Mouse (Mus musculus): ENCODE results near the gene Fam214a. TPM values are rescaled to one million over a fixed set of nuclear protein-coding genes. Genes with fewer than 3 reads are reported as not detected.

Fam214a gene
- total and polyA plus RNA-seq, 2 experiments, result 14.5 to 116 TPM

DNA sequence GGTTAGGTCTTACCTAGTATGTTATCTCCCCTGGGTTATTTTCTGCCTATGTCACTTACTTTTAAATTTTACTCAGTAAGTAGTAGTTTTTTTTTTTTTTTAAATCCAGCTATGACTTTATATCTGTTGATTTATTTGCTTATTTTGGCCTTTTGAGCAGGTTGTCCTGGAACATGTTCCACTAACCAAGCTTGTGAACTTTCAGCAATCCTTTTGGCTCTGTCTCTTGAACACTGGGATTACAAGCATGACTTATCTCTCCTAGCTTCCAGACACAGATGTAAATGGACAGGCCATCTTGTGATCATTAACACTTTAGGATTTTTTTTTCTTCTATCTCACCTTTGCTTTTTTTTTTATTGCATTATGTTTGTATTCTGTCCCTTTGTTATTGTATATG lies 94.4 kb downstream of the Fam214a start:
- H3K27ac ChIP-seq (replicated peaks; ENCODE audit: insufficient read depth, low read depth, low read length), result no peak overlapping the region
- no peak for TF ChIP-seq CTCF (IDR thresholded peaks at IDR 0.05; ENCODE audit: low read depth, low read length)
- no peak for TF ChIP-seq POLR2A (IDR thresholded peaks at IDR 0.05; ENCODE audit: extremely low read depth, insufficient read depth, low read length)
- H3K79me2 ChIP-seq (ENCODE audit: control insufficient read depth, insufficient read depth, low read length), result peaks cover 18% of the 10 kb centered on the region
- H3K4me3 ChIP-seq (ENCODE audit: insufficient read depth, low read depth, low read length), result no peak overlapping the region
- DNase-seq (ENCODE audit: extremely low read depth, low read depth, low spot score), result peak; percentile 90
- H3K9ac ChIP-seq (ENCODE audit: low read depth, low read length), result no peak overlapping the region
- peaks cover 6% of the 10 kb centered on the region for H3K36me3 ChIP-seq (ENCODE audit: control insufficient read depth, insufficient read depth, low read length)
- peaks cover 20% of the 10 kb centered on the region for H3K4me1 ChIP-seq (ENCODE audit: control insufficient read depth, insufficient read depth, low read length)
- no peaks in the 10 kb centered on the region for H3K27me3 ChIP-seq (ENCODE audit: control insufficient read depth, insufficient read depth, low read length)

- no peak for DNase-seq (ENCODE audit: extremely low read depth, low read depth, low spot score)
- Histone ChIP-seq H3K27ac (replicated peaks; ENCODE audit: insufficient read depth, low read depth, low read length) (no peak overlapping the region), H3K36me3 (ENCODE audit: control insufficient read depth, insufficient read depth, low read length) (peaks cover 6% of the 10 kb centered on the region), H3K4me1 (ENCODE audit: control insufficient read depth, insufficient read depth, low read length) (peaks cover 12% of the 10 kb centered on the region), H3K9ac (ENCODE audit: low read depth, low read length) (no peak overlapping the region), H3K4me3 (ENCODE audit: insufficient read depth, low read depth, low read length) (no peak overlapping the region), H3K27me3 (ENCODE audit: control insufficient read depth, insufficient read depth, low read length) (no peaks in the 10 kb centered on the region), H3K79me2 (ENCODE audit: control insufficient read depth, insufficient read depth, low read length) (peaks cover 16% of the 10 kb centered on the region)
- 53% methylated on average over 3 of the region's 3 CpGs for WGBS
- TF ChIP-seq POLR2A (IDR thresholded peaks at IDR 0.05; ENCODE audit: extremely low read depth, insufficient read depth, low read length) (no peak), CTCF (IDR thresholded peaks at IDR 0.05; ENCODE audit: low read depth, low read length) (no peak)
Observed at GRCm38 (mm10) chr9:75049100-75049499, 96.4 kb downstream of the Fam214a start.

- WGBS, result 12% methylated on average over 3 of the region's 3 CpGs
- no peak overlapping the region for H3K27ac ChIP-seq (replicated peaks; ENCODE audit: insufficient read depth, low read depth, low read length)
- H3K4me1 ChIP-seq (ENCODE audit: control insufficient read depth, insufficient read depth, low read length), result peaks cover 12% of the 10 kb centered on the region
- H3K9ac ChIP-seq (ENCODE audit: low read depth, low read length), result no peak overlapping the region; the same call in 1 of the 2 replicates
- TF ChIP-seq POLR2A (IDR thresholded peaks at IDR 0.05; ENCODE audit: extremely low read depth, insufficient read depth, low read length) (no peak), CTCF (IDR thresholded peaks at IDR 0.05; ENCODE audit: low read depth, low read length) (peak; percentile 74)
- DNase-seq (ENCODE audit: extremely low read depth, low read depth, low spot score), result peak; percentile 62
- peaks cover 16% of the 10 kb centered on the region for H3K79me2 ChIP-seq (ENCODE audit: control insufficient read depth, insufficient read depth, low read length)
- H3K27me3 ChIP-seq (ENCODE audit: control insufficient read depth, insufficient read depth, low read length), result no peaks in the 10 kb centered on the region
- peaks cover 6% of the 10 kb centered on the region for H3K36me3 ChIP-seq (ENCODE audit: control insufficient read depth, insufficient read depth, low read length)
- no peak overlapping the region for H3K4me3 ChIP-seq (ENCODE audit: insufficient read depth, low read depth, low read length)
Observed at GRCm38 (mm10) chr9:75050003-75050402, 97.3 kb downstream of the Fam214a start.

DNA sequence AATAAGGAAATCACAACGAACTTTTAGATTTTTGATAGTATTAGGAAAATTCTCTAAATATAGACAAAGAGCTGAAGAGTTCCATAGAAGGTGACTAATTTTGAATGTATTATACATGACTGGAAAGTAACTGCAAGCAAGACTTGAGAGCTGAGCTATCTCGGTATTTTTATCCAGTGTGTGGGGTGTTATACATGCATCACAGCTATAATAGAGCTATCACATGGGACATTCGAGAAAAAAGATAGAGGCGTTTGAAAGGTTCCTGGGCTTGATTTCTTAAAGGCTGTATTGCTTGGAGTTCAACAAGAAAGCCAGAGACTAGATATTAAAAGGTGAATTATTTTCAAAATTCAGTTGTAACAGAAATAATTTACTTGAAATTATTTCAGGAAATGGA lies 99.2 kb downstream of the Fam214a start:
- Histone ChIP-seq H3K9ac (ENCODE audit: low read depth, low read length) (no peak overlapping the region), H3K4me3 (ENCODE audit: insufficient read depth, low read depth, low read length) (no peak overlapping the region), H3K27ac (replicated peaks; ENCODE audit: insufficient read depth, low read depth, low read length) (no peak overlapping the region), H3K4me1 (ENCODE audit: control insufficient read depth, insufficient read depth, low read length) (peaks cover 11% of the 10 kb centered on the region; the same call in 1 of the 2 replicates), H3K79me2 (ENCODE audit: control insufficient read depth, insufficient read depth, low read length) (peaks cover 12% of the 10 kb centered on the region), H3K36me3 (ENCODE audit: control insufficient read depth, insufficient read depth, low read length) (peaks cover 13% of the 10 kb centered on the region), H3K27me3 (ENCODE audit: control insufficient read depth, insufficient read depth, low read length) (no peaks in the 10 kb centered on the region)
- TF ChIP-seq POLR2A (IDR thresholded peaks at IDR 0.05; ENCODE audit: extremely low read depth, insufficient read depth, low read length) (no peak), CTCF (IDR thresholded peaks at IDR 0.05; ENCODE audit: low read depth, low read length) (no peak)
- no peak for DNase-seq (ENCODE audit: extremely low read depth, low read depth, low spot score)
- WGBS, result 79% methylated on average over 4 of the region's 4 CpGs

- TF ChIP-seq POLR2A (IDR thresholded peaks at IDR 0.05; ENCODE audit: extremely low read depth, insufficient read depth, low read length) (no peak), CTCF (IDR thresholded peaks at IDR 0.05; ENCODE audit: low read depth, low read length) (no peak)
- no peak overlapping the region for H3K27ac ChIP-seq (replicated peaks; ENCODE audit: insufficient read depth, low read depth, low read length)
- peaks cover under 1% of the 10 kb centered on the region for H3K79me2 ChIP-seq (ENCODE audit: control insufficient read depth, insufficient read depth, low read length)
- no peak for DNase-seq (ENCODE audit: extremely low read depth, low read depth, low spot score)
- no peaks in the 10 kb centered on the region for H3K27me3 ChIP-seq (ENCODE audit: control insufficient read depth, insufficient read depth, low read length)
- WGBS, result 85% methylated on average over 5 of the region's 5 CpGs
- H3K4me1 ChIP-seq (ENCODE audit: control insufficient read depth, insufficient read depth, low read length), result peaks cover 1% of the 10 kb centered on the region; the same call in 1 of the 2 replicates
- no peak overlapping the region for H3K4me3 ChIP-seq (ENCODE audit: insufficient read depth, low read depth, low read length)
- peaks cover 32% of the 10 kb centered on the region for H3K36me3 ChIP-seq (ENCODE audit: control insufficient read depth, insufficient read depth, low read length)
- no peak overlapping the region for H3K9ac ChIP-seq (ENCODE audit: low read depth, low read length)
Observed at GRCm38 (mm10) chr9:75055046-75055445, 102.4 kb downstream of the Fam214a start.

DNA sequence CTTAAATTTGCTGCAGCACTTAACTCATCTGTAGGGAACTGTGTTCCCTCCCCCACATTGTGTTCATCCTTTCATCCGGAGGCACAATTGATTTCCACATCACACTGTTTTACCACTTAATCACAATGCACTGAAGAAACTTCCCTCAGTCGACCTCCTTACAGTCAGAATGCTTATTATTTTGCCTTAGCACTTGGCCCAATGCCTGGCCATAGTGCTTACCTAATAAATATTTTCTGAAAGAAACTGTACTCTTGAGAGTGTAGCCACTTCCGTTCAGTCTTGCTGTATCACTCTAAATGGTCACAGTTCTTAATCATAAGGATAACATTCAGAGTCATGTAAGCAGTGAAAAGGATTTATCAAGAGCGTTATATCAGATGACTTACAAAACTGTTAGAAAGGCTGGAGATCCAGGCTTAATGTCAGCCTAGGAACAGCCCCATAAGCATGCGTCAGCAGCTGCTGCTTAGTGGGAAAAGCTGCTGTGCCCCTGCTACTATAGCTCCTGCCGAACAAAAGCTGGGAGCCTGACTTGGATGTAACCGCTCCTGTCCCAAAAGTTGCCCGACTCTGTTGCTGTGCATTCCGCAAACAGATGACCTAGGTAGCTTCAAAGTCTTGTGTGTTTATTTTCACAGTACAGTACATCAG lies 112.1 kb downstream of the Fam214a start:
- no peaks in the 10 kb centered on the region for H3K4me1 ChIP-seq (ENCODE audit: control insufficient read depth, insufficient read depth, low read length)
- H3K9ac ChIP-seq (ENCODE audit: low read depth, low read length), result no peak overlapping the region
- peaks cover 6% of the 10 kb centered on the region for H3K36me3 ChIP-seq (ENCODE audit: control insufficient read depth, insufficient read depth, low read length)
- H3K4me3 ChIP-seq (ENCODE audit: insufficient read depth, low read depth, low read length), result no peak overlapping the region
- no peak for TF ChIP-seq CTCF (IDR thresholded peaks at IDR 0.05; ENCODE audit: low read depth, low read length)
- TF ChIP-seq POLR2A (IDR thresholded peaks at IDR 0.05; ENCODE audit: extremely low read depth, insufficient read depth, low read length), result no peak
- no peaks in the 10 kb centered on the region for H3K79me2 ChIP-seq (ENCODE audit: control insufficient read depth, insufficient read depth, low read length)
- 75% methylated on average over 9 of the region's 9 CpGs for WGBS
- DNase-seq (ENCODE audit: extremely low read depth, low read depth, low spot score), result no peak
- 0 out of 2 replicates have a peak, but pooled peaks cover 2% of the 10 kb centered on the region for H3K27me3 ChIP-seq (ENCODE audit: control insufficient read depth, insufficient read depth, low read length)
- no peak overlapping the region for H3K27ac ChIP-seq (replicated peaks; ENCODE audit: insufficient read depth, low read depth, low read length)
